Mouse (Mus musculus) thymus, postnatal 10 days (tissue): ENCODE data around the gene Atp8a2.

Source experiments
- DNase-seq, 2 experiments: peaks; one replicate each; pipeline ENCODE4 v3.0.0; 2021; ENCODE audit warnings: low spot score in 2 of 2

The Atp8a2 gene

DNA sequence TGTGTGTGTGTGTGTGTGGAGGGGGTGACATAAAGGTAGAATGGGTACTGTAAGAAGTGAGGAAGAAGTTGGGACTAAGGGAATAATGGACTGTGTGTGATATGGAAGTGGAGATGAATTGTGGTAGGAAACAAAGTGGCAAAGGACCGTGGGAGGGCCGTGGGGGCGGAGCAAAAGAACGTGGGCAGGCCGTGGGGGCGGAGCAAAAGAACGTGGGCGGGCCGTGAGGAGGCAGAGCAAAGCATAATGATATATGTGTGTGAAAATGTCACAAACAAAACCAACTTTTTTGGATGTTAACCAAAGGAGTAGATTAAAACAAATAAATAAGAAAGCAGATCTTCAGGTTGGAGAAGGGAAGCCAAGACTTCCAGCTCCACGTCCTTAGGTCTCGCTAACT, 44.6 kb downstream of the Atp8a2 start:
- DNase-seq = no peak

DNA sequence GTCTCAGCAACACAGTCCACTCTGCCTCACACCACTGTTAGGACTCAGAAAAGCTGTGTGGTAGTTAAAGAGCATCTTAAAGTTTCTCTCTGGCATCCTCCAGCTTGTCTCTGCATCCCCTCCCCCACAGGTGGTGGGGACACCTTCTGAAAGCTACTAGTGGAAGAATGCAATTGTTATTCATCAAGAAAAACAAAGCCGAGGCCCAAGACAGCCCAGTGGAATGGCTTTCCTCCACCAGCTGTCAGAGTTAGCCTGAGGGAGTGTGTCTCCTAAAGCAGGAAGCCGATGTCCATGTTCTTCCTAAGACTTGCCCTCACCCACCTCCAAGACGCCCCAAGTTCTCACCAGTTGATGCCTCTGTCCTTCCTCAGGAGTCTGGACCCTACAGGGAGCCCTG, 48.1 kb downstream of the Atp8a2 start:
- no peak for DNase-seq

DNA sequence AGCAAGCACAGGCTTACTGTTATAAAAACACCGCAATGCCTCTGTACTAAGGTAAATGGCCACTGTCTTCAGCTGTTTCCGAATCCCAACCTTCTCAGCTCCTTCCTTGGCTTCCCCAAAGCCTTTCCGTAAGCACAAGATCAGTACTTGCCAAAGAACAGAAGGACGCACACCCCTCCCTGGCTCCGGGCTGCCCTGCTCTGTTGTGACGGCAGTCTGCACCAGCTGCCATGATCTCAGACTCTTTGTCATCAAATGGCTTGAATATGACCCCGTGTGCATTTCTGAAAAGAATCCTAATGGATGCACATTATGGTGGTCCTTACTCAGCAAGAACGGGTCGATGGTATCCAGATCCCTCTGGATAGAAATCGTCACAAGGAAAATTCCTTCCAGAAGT, 53.7 kb downstream of the Atp8a2 start:
- no peak for DNase-seq

DNA sequence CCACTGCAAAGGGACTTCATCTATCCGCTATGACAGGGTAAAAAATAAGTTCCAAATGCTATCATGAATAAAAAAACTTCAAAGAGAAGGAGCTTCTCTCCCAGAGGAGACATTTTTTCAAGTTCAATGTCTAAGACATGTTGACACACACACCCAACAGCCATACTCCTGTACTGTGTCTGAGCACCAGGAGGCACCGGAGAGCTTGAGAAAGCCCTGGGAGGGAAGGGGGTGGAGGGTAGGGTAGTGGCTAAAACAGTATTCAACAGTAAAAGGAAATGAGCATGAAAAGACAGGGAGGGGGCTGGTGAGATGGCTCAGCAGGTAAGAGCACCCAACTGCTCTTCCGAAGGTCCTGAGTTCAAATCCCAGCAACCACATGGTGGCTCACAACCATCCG, 58.6 kb downstream of the Atp8a2 start:
- peak in 1 of 2 experiments; percentile 15 for DNase-seq

DNA sequence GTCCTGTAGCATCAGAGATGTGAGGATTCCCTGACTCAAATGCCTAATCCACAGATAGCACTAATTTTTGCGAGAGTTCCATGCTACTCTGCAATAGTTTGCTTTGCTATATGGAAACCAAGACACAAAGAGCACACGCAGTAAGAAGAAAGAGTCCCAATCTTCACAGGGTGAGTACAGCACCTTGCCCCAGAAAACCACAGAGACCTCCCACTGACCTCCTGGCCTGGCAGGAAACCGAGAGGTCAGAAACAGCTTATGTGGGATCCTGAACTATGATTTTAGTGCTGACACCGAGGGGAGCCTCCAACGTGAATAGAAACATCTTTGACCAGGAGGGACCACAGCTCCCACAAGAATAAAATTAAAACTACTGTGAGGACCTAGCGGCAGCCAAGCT, 59.2 kb downstream of the Atp8a2 start:
- no peak for DNase-seq

DNA sequence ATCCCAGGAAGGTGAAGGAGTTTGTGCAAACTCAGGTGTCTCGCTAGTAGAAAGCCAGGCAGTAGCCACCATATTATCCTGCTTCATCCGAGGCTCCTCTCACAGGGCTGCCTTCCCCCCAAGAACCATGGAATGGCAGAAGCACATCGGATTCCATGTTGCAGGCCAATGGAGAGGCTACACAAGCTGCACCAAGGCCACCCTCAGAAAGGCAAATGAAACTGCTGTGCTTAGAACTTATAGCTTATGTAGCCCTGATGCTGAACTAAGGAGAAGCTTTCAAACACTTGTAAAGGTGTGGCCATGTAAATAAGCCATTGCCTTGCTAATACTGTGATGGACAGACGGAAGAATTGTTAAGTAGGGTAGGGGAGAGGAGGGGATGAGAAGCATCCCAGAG, 61.2 kb downstream of the Atp8a2 start:
- DNase-seq = no peak

DNA sequence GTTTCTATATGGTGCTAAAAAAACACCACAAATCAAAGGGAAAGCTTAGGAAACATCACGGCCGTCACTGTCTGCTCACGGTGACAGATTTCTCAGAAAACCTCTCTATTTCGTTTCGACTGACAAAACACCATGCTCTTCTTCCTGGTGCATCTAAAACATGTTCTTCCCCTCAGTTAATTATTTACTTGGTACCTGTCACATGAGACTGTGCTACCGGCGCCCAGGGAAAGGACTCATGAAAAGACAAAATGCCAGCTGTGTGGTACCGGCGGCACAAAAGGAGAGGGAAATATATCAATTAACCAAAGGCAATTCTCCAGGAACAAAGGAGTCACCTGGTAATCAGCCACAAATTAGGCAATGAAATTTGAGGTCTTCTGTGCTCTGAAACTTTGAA, 62.3 kb downstream of the Atp8a2 start:
- no peak for DNase-seq

DNA sequence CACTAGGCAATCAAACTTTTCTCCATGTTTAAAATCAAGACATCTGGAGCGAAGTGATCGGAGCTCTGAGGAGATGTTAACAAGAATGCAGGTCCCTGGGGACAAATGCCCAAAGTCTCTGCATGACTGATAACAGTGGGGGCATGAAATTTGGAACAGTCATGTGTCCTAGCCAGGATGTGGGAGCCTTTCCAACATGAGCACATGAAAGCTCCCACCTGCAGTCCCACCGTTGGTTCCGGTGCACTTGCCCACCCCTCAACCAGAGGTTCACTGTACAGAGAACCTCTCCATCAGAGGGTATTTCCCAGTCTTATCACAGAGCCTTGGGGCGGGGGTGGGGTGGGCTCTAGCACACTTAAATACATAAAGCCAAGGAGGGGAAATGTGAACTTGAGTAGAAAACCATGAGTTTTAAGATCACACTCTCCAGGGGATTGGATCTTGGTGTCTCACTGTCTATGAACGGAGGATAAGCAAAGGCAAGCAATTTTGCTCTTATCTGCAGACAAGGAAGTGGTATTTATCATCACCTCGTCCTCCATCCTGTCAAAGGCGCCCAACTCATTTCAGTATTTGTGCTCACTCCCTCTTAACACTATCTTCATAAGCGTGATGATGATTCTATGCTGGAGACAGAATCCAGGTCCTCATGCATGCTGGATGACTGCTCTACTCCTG, 65.6 kb downstream of the Atp8a2 start:
- DNase-seq = peak; percentile 13 to 32

DNA sequence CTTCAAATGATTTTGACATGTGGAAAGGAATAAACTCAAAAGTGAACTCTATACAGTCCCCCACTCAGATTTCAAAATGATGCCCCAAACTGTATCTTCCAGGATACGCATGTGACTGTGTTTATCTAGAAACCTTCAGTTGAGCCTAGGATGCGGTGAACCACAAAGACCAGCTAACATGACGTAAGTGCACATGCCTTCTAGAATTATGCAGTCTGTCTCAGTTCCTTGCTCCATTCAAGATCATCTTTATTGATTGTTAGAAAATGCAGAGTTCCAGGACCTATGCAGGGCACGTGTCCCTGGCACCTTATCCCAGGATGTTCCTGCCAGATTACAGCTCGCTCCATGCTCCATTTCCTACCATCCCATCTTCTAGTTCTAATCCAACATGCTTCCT, 67.4 kb downstream of the Atp8a2 start:
- peak; percentile 44 to 50 for DNase-seq

DNA sequence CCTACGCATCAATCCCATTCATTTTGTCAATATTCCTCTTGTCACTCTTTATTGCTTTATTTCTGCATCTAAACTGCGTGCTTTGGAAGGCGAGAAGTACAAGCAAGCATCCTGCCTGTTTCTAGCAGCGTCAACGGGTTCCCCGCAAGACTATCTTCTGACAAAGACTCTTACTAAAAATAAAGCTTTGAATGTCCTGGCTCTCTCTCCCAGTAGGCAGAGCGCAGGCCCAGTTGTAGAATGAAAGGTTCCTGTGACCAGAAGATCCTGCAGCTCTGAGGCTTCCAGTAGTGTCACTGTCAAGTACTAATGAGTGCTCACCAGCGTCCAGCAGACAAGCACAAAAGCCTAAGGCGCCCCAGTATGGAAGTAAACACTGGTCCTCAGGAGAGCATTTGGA, 71.8 kb downstream of the Atp8a2 start:
- DNase-seq = no peak

DNA sequence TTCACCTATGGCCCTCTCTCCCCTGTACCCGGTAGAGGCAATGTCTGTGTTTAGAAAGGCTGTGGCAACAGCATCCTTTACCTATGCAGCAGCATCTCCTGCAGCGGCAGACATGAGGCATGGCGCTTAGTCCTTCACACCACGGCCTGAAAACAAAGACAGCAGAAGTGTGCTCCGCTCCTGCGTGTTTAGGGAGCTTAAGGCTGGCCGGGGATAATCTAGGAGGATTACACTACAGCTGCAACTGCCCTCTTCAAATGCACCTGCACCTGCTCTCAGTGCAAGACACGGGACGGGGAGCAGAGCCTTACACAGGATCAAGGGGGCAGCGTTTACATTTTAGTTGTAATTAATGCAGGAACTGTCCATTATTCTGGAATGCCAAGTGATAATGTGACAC, 75.4 kb downstream of the Atp8a2 start:
- no peak for DNase-seq

DNA sequence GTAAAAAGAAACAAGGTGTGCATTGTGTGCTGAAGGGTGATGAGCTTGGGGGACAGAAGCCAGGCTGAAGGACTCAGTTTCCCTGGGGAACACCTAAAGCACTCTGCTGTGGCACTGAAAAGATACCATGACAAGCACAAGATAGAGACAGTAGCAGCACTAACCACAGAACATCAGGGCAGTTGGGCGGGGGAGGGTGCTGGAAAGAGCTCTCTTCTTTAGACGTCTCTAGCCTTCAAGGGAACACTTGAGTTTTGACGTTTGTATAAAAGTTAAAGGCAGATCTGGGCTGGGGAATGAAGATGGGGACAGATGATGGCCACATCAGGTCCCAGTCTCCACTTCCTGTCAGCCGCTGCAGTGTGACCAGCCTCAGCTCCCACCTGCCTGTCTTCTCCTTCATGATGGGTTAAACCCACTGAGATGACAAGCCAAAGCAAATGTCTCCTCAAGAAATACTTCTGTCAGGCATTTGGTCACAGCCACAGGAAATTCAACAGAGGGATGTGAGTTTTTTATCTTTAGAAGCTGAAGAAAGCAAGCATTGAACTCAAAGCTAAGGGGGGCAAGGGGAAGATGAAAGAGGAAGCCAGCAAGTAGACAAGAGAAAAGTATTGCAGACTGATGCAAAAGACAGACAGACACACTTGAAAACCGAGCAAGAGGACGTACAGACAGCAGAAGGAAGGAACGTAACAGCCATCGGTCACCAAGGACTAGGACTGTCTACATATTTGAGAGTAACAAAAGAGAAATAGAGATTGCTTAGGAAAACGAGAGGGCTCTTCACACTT, 79.0 kb downstream of the Atp8a2 start:
- DNase-seq = peak in 1 of 2 experiments; percentile 29

DNA sequence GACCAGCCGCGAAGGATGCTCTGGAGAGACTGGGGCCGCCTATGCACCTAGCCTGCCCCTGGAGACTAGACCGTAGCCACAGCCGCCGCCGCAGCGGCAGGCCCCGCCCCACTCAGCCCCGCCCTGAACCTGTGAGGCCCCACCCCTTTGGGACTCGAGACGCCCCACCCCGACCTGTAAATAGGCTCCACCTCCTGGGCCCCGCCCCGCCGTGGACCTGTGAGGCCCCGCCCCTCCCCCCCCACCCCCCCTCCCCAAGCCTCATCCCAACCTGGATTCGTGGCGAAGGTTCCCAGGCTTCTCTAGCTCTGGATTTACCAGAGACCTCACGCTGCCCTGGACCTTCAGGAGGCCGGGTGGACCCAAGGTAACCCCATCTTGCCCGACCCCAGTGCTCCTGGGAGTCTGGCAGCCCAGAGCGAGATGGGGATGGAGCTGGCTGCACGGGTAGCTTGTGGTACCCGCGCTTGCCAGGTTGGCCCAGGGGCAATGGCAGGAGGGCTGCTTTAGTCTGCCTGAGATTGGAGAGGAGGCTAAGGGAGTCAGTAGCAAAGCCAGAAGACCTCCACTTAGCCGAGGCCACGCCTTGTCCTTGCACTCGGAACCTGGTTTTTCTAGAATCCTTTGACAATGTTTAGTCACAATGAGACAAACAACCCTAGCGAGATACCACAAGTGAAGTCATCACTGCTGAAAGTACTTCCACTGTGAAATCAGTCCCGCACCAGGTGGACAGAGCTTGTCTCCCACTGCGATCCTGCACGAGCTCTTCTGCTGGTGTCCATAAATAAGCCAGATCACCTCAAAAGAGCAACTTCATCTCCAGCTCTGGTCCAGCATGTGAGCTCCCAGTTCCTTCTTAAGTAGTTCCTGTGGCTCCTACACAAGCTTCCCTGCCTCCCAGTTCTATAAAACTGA, 109.9 kb downstream of the Atp8a2 start:
- peak; percentile 7 to 41 for DNase-seq

DNA sequence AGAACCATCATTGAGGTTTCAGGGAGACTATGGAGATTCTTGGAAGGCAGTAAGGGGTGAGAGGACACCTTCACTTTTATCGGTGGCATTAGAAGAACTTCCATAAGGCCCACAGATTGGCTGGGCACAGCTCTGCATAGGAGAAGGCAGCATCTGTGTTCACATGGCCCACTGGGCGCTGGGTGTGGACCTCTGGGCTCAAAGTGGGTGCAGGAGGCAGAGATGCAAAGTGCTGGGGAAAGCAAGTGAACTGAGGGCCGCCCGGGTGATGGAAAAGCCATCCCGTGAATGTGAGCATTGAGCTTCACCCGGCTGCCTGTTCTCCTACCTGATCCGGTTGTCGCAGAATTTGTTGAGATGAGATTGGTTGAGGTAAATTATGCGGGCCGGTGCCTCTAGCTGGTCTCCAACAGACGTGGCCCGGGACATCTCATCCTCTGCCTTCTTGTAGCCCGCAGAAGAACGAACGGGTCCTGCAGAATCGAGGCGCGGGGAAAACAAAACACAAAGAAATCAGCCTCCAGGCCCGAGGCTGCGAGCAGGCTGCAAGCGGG, 110.6 kb downstream of the Atp8a2 start:
- DNase-seq = no peak

DNA sequence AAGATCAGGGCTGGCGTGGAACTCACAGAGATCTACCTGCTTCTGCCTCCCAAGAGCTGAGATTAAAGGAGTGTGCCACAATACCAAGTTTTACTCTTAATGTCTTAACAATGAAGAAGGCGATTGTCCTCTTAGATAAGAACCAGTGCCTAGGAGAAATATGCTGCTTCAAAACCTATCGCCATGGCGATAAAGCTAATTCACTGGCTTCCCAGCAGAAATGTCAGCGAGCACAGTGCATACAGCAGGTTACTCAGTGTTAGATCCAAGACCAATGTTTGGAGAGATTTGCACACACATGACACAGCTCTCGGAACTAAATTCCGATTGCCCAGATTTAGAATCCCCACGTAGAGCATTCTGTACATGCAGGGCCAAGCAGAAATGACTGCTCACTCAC, 114.2 kb downstream of the Atp8a2 start:
- DNase-seq = no peak

DNA sequence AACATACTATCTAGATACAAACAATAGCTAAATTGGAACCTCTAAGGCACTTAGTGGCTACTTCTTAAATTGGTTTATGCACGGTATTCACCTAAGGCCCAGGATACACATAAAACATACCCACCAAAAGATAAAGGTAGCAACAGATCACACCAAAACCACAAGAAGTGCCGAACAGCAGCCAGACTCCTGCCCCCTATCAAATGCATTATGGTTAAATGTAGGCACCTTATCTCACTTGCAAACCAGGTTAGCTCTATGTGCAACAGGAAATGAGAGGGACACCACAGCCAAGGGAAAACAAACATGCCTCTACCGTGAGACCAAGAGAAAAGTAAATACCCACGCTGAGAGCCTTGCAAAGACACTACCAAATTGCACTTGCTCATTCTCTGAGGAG, 124.5 kb downstream of the Atp8a2 start:
- no peak for DNase-seq

DNA sequence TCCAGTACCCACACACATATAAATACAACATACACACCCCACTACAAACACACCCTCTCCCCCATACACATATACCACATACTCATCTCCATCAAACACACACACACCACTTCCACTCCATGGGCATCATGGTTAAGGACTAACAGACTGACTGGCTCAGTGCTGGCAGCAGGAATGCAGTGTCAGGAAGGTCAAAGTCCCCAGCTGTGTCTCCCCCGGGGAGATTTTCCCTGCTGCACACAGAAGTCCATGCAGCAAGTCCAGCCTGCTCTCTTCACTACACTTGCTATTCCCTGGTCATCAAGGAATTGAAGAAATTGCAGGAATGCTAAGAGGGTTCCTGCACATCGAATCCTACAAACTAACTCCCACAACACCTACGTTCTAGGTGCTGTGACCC, 131.8 kb downstream of the Atp8a2 start:
- DNase-seq = no peak

DNA sequence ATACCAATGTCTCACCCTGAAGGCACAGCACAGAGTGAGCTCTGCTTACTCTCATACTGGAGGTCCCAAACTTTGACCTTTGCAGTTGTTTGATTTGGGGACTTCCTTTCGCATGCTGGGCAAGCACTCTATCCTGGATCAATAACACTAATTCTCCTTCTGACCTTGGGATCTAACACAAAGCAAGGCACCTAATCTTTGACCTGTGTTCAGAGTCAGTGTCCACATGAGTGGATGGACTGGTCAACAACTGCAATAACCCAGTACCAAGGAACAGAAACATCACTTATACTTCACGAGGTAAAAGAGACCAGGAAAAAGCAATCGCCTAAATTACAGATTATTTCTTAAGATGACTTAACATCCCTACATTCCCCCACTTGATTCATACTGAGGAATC, 136.0 kb downstream of the Atp8a2 start:
- no peak for DNase-seq

DNA sequence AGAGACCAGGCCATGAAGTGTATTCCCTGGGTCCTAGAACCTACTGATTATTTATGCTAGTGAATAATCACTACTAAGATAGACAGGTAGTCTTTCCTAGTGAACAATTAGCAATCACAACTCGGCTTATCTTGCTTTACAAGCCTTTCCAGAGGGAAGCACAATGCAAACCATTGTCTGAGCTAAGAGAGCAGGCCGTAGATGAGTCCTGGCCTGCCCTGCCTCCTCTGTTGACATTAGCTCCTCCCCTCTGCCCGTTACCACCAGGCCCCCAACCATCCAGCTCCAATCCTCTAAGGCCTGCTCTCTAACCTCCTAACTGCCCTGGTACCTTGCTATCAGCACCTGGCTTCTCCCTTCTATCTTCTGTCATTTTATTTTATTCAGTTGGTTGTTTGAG, 138.1 kb downstream of the Atp8a2 start:
- DNase-seq = no peak

DNA sequence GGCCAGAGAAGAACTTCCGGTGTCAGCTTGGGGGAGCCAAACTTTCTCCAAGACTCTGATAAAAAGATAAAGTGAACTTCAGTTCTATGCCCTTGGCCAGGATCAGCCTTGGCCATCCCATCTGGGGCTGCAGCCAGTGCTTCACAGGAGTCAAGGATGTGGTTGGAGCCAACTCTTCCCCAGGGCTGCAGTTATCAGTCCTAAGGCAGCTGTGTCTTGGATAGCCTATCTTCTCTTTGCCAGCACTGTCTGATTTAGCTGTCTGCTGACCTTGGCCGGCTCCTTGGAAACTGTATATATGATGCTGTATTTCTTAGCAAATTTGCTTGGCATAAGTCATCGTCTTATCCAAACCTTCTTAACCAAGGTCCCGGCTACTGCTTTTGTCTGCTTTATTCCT, 141.7 kb downstream of the Atp8a2 start:
- DNase-seq = no peak

DNA sequence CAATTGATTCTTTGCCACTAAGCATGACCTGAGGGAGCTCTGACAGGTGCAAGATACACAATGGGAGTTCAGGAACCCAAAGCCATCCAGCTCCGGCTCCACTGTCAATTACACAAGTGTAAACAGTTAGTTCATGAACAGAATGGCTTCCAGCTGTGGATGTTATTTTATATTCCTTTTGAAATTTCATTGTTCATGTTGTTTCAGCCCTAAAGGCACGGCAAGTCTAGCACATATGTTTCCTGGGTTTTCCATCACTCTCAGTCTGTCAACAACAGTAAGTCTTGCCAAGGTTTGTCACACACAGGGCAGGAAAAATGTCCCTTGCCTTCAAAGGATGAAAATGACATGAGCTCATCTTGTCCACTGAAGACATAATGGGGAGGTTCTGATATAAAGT, 166.3 kb downstream of the Atp8a2 start:
- DNase-seq = no peak

DNA sequence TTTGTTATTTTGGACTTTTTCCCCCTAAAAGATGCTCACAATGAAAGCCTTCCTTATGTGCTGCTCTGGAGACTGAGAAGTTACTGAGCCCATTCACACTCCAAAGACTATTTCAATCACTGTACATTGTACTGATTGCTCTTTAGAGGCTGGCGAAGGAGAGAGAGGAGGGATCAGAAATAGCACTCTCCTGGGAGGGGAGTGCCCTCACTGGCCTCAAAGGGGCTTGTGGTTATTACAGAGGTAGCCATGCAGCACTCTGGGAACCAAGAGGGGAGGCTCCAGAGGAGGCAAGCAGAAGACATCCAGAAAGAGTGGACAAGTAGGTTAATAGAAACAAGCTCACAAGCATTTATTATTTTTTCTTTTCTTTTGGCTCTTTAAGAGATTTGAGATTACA, 169.8 kb downstream of the Atp8a2 start:
- DNase-seq = no peak
